Mouse (Mus musculus): ENCODE measurements around the gene Dcun1d2.

Dcun1d2 gene

GRCm38 (mm10) chr8:13306309-13306909, 18.5 kb upstream of the Dcun1d2 start:
- Histone ChIP-seq H3K4me1 (replicated peaks; ENCODE audit: low read depth, low read length) (peaks cover 3% of the 10 kb centered on the region; the same call in 1 of the 2 replicates), H3K27me3 (ENCODE audit: insufficient read depth, low read length) (no peaks in the 10 kb centered on the region), H3K36me3 (ENCODE audit: insufficient read depth, low read length) (no peaks in the 10 kb centered on the region), H3K9me3 (ENCODE audit: low read length) (no peaks in the 10 kb centered on the region), H3K4me3 (replicated peaks; ENCODE audit: low read length) (no peak overlapping the region)
- TF ChIP-seq NANOG (IDR thresholded peaks at IDR 0.05; ENCODE audit: borderline replicate concordance, low read length), result no peak
- TF ChIP-seq POU5F1 (IDR thresholded peaks at IDR 0.05; ENCODE audit: borderline replicate concordance, low read length), result no peak
- no peak for TF ChIP-seq CTCF (conservative IDR thresholded peaks at IDR 0.05; ENCODE audit: low read length)

- TF ChIP-seq POU5F1 (IDR thresholded peaks at IDR 0.05; ENCODE audit: borderline replicate concordance, low read length) (no peak), NANOG (IDR thresholded peaks at IDR 0.05; ENCODE audit: borderline replicate concordance, low read length) (no peak), CTCF (conservative IDR thresholded peaks at IDR 0.05; ENCODE audit: low read length) (peak; percentile 79)
These were observed 18.0 kb upstream of the Dcun1d2 start for GRCm38 (mm10) chr8:13305884-13306283.

GRCm38 (mm10) chr8:13305459-13305858, 17.5 kb upstream of the Dcun1d2 start:
- Histone ChIP-seq H3K4me3 (replicated peaks; ENCODE audit: low read length) (no peak overlapping the region), H3K9me3 (ENCODE audit: low read length) (no peaks in the 10 kb centered on the region), H3K4me1 (replicated peaks; ENCODE audit: low read depth, low read length) (peaks cover 3% of the 10 kb centered on the region; the same call in 1 of the 2 replicates), H3K36me3 (ENCODE audit: insufficient read depth, low read length) (no peaks in the 10 kb centered on the region), H3K27me3 (ENCODE audit: insufficient read depth, low read length) (no peaks in the 10 kb centered on the region)
- TF ChIP-seq POU5F1 (IDR thresholded peaks at IDR 0.05; ENCODE audit: borderline replicate concordance, low read length), result no peak
- no peak for TF ChIP-seq CTCF (conservative IDR thresholded peaks at IDR 0.05; ENCODE audit: low read length)
- TF ChIP-seq NANOG (IDR thresholded peaks at IDR 0.05; ENCODE audit: borderline replicate concordance, low read length), result no peak

More at GRCm38 (mm10) chr8:13305884-13306283, 18.0 kb upstream of the Dcun1d2 start:
- Histone ChIP-seq H3K9me3 (ENCODE audit: low read length) (no peaks in the 10 kb centered on the region), H3K27me3 (ENCODE audit: insufficient read depth, low read length) (no peaks in the 10 kb centered on the region), H3K4me1 (replicated peaks; ENCODE audit: low read depth, low read length) (peaks cover 3% of the 10 kb centered on the region; the same call in 1 of the 2 replicates), H3K4me3 (replicated peaks; ENCODE audit: low read length) (no peak overlapping the region), H3K36me3 (ENCODE audit: insufficient read depth, low read length) (no peaks in the 10 kb centered on the region)

- TF ChIP-seq NANOG (IDR thresholded peaks at IDR 0.05; ENCODE audit: borderline replicate concordance, low read length) (no peak), CTCF (conservative IDR thresholded peaks at IDR 0.05; ENCODE audit: low read length) (no peak), POU5F1 (IDR thresholded peaks at IDR 0.05; ENCODE audit: borderline replicate concordance, low read length) (no peak)
- H3K4me3 ChIP-seq (replicated peaks; ENCODE audit: low read length), result no peak overlapping the region
- peaks cover 5% of the 10 kb centered on the region; the same call in 1 of the 2 replicates for H3K4me1 ChIP-seq (replicated peaks; ENCODE audit: low read depth, low read length)
- H3K27me3 ChIP-seq (ENCODE audit: insufficient read depth, low read length), result no peaks in the 10 kb centered on the region
- peaks cover 20% of the 10 kb centered on the region for H3K36me3 ChIP-seq (ENCODE audit: insufficient read depth, low read length)
- H3K9me3 ChIP-seq (ENCODE audit: low read length), result no peaks in the 10 kb centered on the region
These were observed 13.1 kb upstream of the Dcun1d2 start for GRCm38 (mm10) chr8:13301036-13301435.

GRCm38 (mm10) chr8:13299571-13299970, 11.6 kb upstream of the Dcun1d2 start:
- Histone ChIP-seq H3K27me3 (ENCODE audit: insufficient read depth, low read length) (no peaks in the 10 kb centered on the region), H3K4me3 (replicated peaks; ENCODE audit: low read length) (no peak overlapping the region), H3K9me3 (ENCODE audit: low read length) (no peaks in the 10 kb centered on the region), H3K4me1 (replicated peaks; ENCODE audit: low read depth, low read length) (0 out of 2 replicates have a peak, but pooled peaks cover 2% of the 10 kb centered on the region), H3K36me3 (ENCODE audit: insufficient read depth, low read length) (peaks cover 34% of the 10 kb centered on the region)
- TF ChIP-seq POU5F1 (IDR thresholded peaks at IDR 0.05; ENCODE audit: borderline replicate concordance, low read length) (no peak), CTCF (conservative IDR thresholded peaks at IDR 0.05; ENCODE audit: low read length) (no peak), NANOG (IDR thresholded peaks at IDR 0.05; ENCODE audit: borderline replicate concordance, low read length) (no peak)

- TF ChIP-seq NANOG (IDR thresholded peaks at IDR 0.05; ENCODE audit: borderline replicate concordance, low read length) (no peak), CTCF (conservative IDR thresholded peaks at IDR 0.05; ENCODE audit: low read length) (no peak), POU5F1 (IDR thresholded peaks at IDR 0.05; ENCODE audit: borderline replicate concordance, low read length) (no peak)
- no peaks in the 10 kb centered on the region for H3K9me3 ChIP-seq (ENCODE audit: low read length)
- H3K36me3 ChIP-seq (ENCODE audit: insufficient read depth, low read length), result peaks cover 45% of the 10 kb centered on the region
- H3K4me1 ChIP-seq (replicated peaks; ENCODE audit: low read depth, low read length), result peaks cover 18% of the 10 kb centered on the region
- H3K4me3 ChIP-seq (replicated peaks; ENCODE audit: low read length), result no peak overlapping the region
- peaks cover 5% of the 10 kb centered on the region for H3K27me3 ChIP-seq (ENCODE audit: insufficient read depth, low read length)
These were observed 5.9 kb upstream of the Dcun1d2 start for GRCm38 (mm10) chr8:13293677-13294470.

DNA sequence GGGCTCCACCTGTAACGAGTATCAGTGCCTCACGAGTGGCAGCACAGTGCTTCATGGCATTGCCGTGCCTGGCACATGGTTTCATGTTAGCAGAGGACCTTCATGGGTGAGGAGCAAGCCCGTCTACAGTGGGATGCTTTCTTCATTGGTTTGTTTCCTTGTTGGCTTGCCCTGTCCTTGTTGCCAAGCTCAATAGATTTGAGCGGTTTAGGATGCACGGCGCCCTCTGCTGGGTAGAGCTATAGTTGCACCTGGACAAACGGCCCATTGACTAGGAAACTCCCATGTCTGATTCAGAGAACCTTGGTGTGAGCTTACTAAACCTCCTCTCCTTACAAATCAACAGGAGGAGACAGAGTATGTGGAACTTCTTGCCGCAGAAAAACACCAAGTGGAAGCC, 4.4 kb upstream of the Dcun1d2 start:
- TF ChIP-seq CTCF (conservative IDR thresholded peaks at IDR 0.05; ENCODE audit: low read length), result peak; percentile 90
- TF ChIP-seq NANOG (IDR thresholded peaks at IDR 0.05; ENCODE audit: borderline replicate concordance, low read length), result no peak
- H3K4me1 ChIP-seq (replicated peaks; ENCODE audit: low read depth, low read length), result peaks cover 23% of the 10 kb centered on the region

GRCm38 (mm10) chr8:13288646-13289045, 715 bp upstream of the Dcun1d2 start:
- H3K4me1 ChIP-seq (replicated peaks; ENCODE audit: low read depth, low read length), result peaks cover 33% of the 10 kb centered on the region
- H3K36me3 ChIP-seq (ENCODE audit: insufficient read depth, low read length), result peaks cover 10% of the 10 kb centered on the region; the same call in 1 of the 2 replicates
- H3K9me3 ChIP-seq (ENCODE audit: low read length), result no peaks in the 10 kb centered on the region
- peak overlapping the region; percentile 93 for H3K4me3 ChIP-seq (replicated peaks; ENCODE audit: low read length)
- peaks cover 32% of the 10 kb centered on the region for H3K27me3 ChIP-seq (ENCODE audit: insufficient read depth, low read length)
- no peak for TF ChIP-seq POU5F1 (IDR thresholded peaks at IDR 0.05; ENCODE audit: borderline replicate concordance, low read length)
- TF ChIP-seq CTCF (conservative IDR thresholded peaks at IDR 0.05; ENCODE audit: low read length), result no peak
- no peak for TF ChIP-seq NANOG (IDR thresholded peaks at IDR 0.05; ENCODE audit: borderline replicate concordance, low read length)

More for the DNA sequence above, 4.4 kb upstream of the Dcun1d2 start:
- peak overlapping the region; percentile 59 for H3K4me3 ChIP-seq (replicated peaks; ENCODE audit: low read length)
- peaks cover 45% of the 10 kb centered on the region for H3K36me3 ChIP-seq (ENCODE audit: insufficient read depth, low read length)
- H3K9me3 ChIP-seq (ENCODE audit: low read length), result no peaks in the 10 kb centered on the region
- peaks cover 12% of the 10 kb centered on the region for H3K27me3 ChIP-seq (ENCODE audit: insufficient read depth, low read length)
